Mouse (Mus musculus): ENCODE measurements at regions not wholly inside any gene's neighbourhood (a gene's known extent, or its start where the extent isn't known, plus 50 kb on each side); places are given as distances from the start of the nearest gene placed in this dataset.

GRCm38 (mm10) chr1:190526046-190526445 is 355.5 kb upstream of the Prox1 start:
- no peak for DNase-seq (ENCODE audit: low spot score in 2 of 2)

GRCm38 (mm10) chr1:190500106-190500505 is 329.6 kb upstream of the Prox1 start:
- no peak for DNase-seq (ENCODE audit: low spot score in 2 of 2)

- DNase-seq (ENCODE audit: low spot score in 2 of 2) = no peak
Measured at GRCm38 (mm10) chr1:190497474-190497873, 327.0 kb upstream of the Prox1 start.

- peak in 1 of 2 experiments; percentile 2 for DNase-seq (ENCODE audit: low spot score in 2 of 2)
Measured at GRCm38 (mm10) chr1:190495741-190496520, 325.4 kb upstream of the Prox1 start.

GRCm38 (mm10) chr1:190486551-190487104 is 316.1 kb upstream of the Prox1 start:
- no peak for DNase-seq (ENCODE audit: low spot score in 2 of 2)

- DNase-seq (ENCODE audit: low spot score in 2 of 2) = no peak
Measured at GRCm38 (mm10) chr1:190483366-190483765, 312.9 kb upstream of the Prox1 start.

- DNase-seq (ENCODE audit: low spot score in 2 of 2) = no peak
Measured at GRCm38 (mm10) chr1:190481071-190481470, 310.6 kb upstream of the Prox1 start.

- DNase-seq (ENCODE audit: low spot score in 2 of 2) = no peak
Measured at GRCm38 (mm10) chr1:190480601-190481000, 310.1 kb upstream of the Prox1 start.

- no peak for DNase-seq (ENCODE audit: low spot score in 2 of 2)
Measured at GRCm38 (mm10) chr1:190472761-190473160, 302.2 kb upstream of the Prox1 start.

GRCm38 (mm10) chr1:190470336-190470735 is 299.8 kb upstream of the Prox1 start:
- no peak for DNase-seq (ENCODE audit: low spot score in 2 of 2)

GRCm38 (mm10) chr1:190457541-190458061 is 287.1 kb upstream of the Prox1 start:
- DNase-seq (ENCODE audit: low spot score in 2 of 2) = no peak

GRCm38 (mm10) chr1:190453549-190453948 is 283.0 kb upstream of the Prox1 start:
- DNase-seq (ENCODE audit: low spot score in 2 of 2) = no peak

GRCm38 (mm10) chr1:190452115-190452842 is 281.8 kb upstream of the Prox1 start:
- no peak for DNase-seq (ENCODE audit: low spot score in 2 of 2)

GRCm38 (mm10) chr1:190448263-190448662 is 277.7 kb upstream of the Prox1 start:
- DNase-seq (ENCODE audit: low spot score in 2 of 2) = no peak

GRCm38 (mm10) chr1:190447253-190447652 is 276.7 kb upstream of the Prox1 start:
- DNase-seq (ENCODE audit: low spot score in 2 of 2) = no peak

GRCm38 (mm10) chr1:190446676-190447075 is 276.2 kb upstream of the Prox1 start:
- no peak for DNase-seq (ENCODE audit: low spot score in 2 of 2)

- DNase-seq (ENCODE audit: low spot score in 2 of 2) = no peak
Measured at GRCm38 (mm10) chr1:190444366-190444765, 273.9 kb upstream of the Prox1 start.

- DNase-seq (ENCODE audit: low spot score in 2 of 2) = no peak
Measured at GRCm38 (mm10) chr1:190443234-190443633, 272.7 kb upstream of the Prox1 start.

- no peak for DNase-seq (ENCODE audit: low spot score in 2 of 2)
Measured at GRCm38 (mm10) chr1:190442166-190442565, 271.7 kb upstream of the Prox1 start.

GRCm38 (mm10) chr1:190438789-190439188 is 268.3 kb upstream of the Prox1 start:
- no peak for DNase-seq (ENCODE audit: low spot score in 2 of 2)

- no peak for DNase-seq (ENCODE audit: low spot score in 2 of 2)
Measured at GRCm38 (mm10) chr1:190422874-190423273, 252.4 kb upstream of the Prox1 start.

GRCm38 (mm10) chr1:190419709-190420108 is 249.2 kb upstream of the Prox1 start:
- DNase-seq (ENCODE audit: low spot score in 2 of 2) = peak; percentile 38 to 47

GRCm38 (mm10) chr1:190417326-190417725 is 246.8 kb upstream of the Prox1 start:
- no peak for DNase-seq (ENCODE audit: low spot score in 2 of 2)
